Mouse (Mus musculus) lung, postnatal 0 days (tissue): ENCODE results near the gene Tbl1xr1. TPM values are rescaled to one million over a fixed set of nuclear protein-coding genes. Genes with fewer than 3 reads are reported as not detected.

ENCODE experiments used
- ATAC-seq: fragments of 200-750 bp; cut with Nextera tagmentation; 2 replicates; pipeline ENCODE4 v1.8.0; 2017; ENCODE audit warnings: moderate library complexity
- DNase-seq: peaks from one replicate; pipeline ENCODE4 v3.0.0-alpha.2; 2016; ENCODE audit warnings: low spot score
- H3K27ac ChIP-seq: fragments of 300-500 bp; sonication (generic); 2 replicates; pipeline ENCODE4 v1.5.1; 2014; ENCODE audit warnings: antibody characterized with exemption, mild to moderate bottlenecking, low read length, mixed read lengths
- H3K27me3 ChIP-seq: fragments of 300-500 bp; sonication (generic); replicated peaks from 2 replicates; pipeline ENCODE4 v1.6.1; 2014; ENCODE audit warnings: low read length, mixed read lengths; ENCODE audit not compliant: insufficient read depth
- H3K36me3 ChIP-seq: fragments of 300-500 bp; sonication (generic); 2 replicates; pipeline ENCODE4 v1.6.1; 2014; ENCODE audit warnings: low read length, mixed read lengths; ENCODE audit not compliant: insufficient read depth
- H3K4me1 ChIP-seq: fragments of 300-500 bp; sonication (generic); 2 replicates; pipeline ENCODE4 v1.6.1; 2014; ENCODE audit warnings: antibody characterized with exemption, low read depth, low read length, mixed read lengths; ENCODE audit not compliant: insufficient read depth
- H3K4me2 ChIP-seq: fragments of 300-500 bp; sonication (generic); replicated peaks from 2 replicates; pipeline ENCODE4 v1.6.1; 2014; ENCODE audit warnings: low read depth, mild to moderate bottlenecking, low read length, moderate library complexity, mixed read lengths
- H3K4me3 ChIP-seq: fragments of 300-500 bp; sonication (generic); 2 replicates; pipeline ENCODE4 v1.5.1; 2014; ENCODE audit warnings: low read depth, low read length
- H3K9ac ChIP-seq: fragments of 300-500 bp; sonication (generic); replicated peaks from 2 replicates; pipeline ENCODE4 v1.6.1; 2014; ENCODE audit warnings: low read depth, mild to moderate bottlenecking
- H3K9me3 ChIP-seq: fragments of 300-500 bp; sonication (generic); 2 replicates; pipeline ENCODE4 v1.6.1; 2016; ENCODE audit warnings: low read length, mixed read lengths
- CTCF ChIP-seq: IDR thresholded peaks from 2 replicates; pipeline ENCODE4 v1.5.1; 2016; ENCODE audit warnings: antibody characterized with exemption, mild to moderate bottlenecking
- EP300 ChIP-seq: IDR thresholded peaks from 2 replicates; pipeline ENCODE4 v1.6.1; 2016; ENCODE audit warnings: antibody characterized with exemption, mild to moderate bottlenecking, control low read depth
- WGBS: fragments of 180-500 bp; shearing (Covaris S2); extraction: QIAGEN DNeasy Blood & Tissue Kit; methylation state at CpG from one replicate; pipeline ENCODE4 v1.1.7; 2014; 5-methylcytosine and 5-hydroxymethylcytosine counted together
- polyA plus RNA-seq: library from polyadenylated mRNA; unstranded; fragments of >200 nt; fragmentation: Nextera tagmentation; extraction: Ambion mirVana; gene quantifications from 2 replicates; pipeline ENCODE4 v1.2.1, GENCODE M21; 2015

Gene Tbl1xr1
- polyA plus RNA-seq, 1 experiment from 2014 or later = 9.6 TPM

GRCm38 (mm10) chr3:22116188-22116587 lies 39.7 kb downstream of the Tbl1xr1 start:
- peaks cover 5% of the 10 kb centered on the region; the same call in 1 of the 2 replicates for H3K4me1 ChIP-seq
- no peaks in the 10 kb centered on the region for H3K27me3 ChIP-seq
- H3K4me2 ChIP-seq = no peak overlapping the region
- ATAC-seq (no peak), DNase-seq (no peak)
- no peaks in the 10 kb centered on the region for H3K36me3 ChIP-seq
- no peak overlapping the region for H3K9ac ChIP-seq
- 70% methylated on average over 1 of the region's 1 CpGs for WGBS
- TF ChIP-seq EP300 = no peak
- TF ChIP-seq CTCF = no peak
- no peak overlapping the region for H3K27ac ChIP-seq
- no peaks in the 10 kb centered on the region for H3K9me3 ChIP-seq
- H3K4me3 ChIP-seq = no peak overlapping the region

DNA sequence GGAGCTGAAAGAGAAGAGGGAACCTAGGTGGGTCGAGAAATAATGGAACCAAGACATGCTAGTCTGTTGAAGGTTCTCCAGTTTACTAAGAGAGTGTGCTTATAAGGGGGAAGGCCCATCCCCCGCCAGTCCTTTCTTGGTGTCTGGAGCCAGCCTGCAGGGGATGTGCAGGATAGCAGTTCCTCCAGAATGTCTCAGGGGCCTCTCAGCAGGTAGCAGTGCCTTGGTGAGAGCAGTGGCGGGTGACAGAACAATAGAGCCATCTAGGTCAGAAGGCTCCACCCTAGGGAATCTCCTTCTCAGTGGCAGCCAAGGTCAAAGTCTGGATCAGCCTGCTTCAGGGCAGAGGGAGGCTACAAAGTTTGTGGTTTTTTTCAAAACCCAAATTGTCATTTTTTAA lies 45.3 kb downstream of the Tbl1xr1 start:
- ATAC-seq (no peak), DNase-seq (no peak)
- no peak for TF ChIP-seq EP300
- no peak for TF ChIP-seq CTCF
- Histone ChIP-seq H3K9ac (no peak overlapping the region), H3K27me3 (no peaks in the 10 kb centered on the region), H3K9me3 (no peaks in the 10 kb centered on the region), H3K36me3 (no peaks in the 10 kb centered on the region), H3K4me3 (no peak overlapping the region), H3K4me2 (no peak overlapping the region), H3K4me1 (0 out of 2 replicates have a peak, but pooled peaks cover 7% of the 10 kb centered on the region), H3K27ac (no peak overlapping the region)
- WGBS = 54% methylated on average over 3 of the region's 3 CpGs

DNA sequence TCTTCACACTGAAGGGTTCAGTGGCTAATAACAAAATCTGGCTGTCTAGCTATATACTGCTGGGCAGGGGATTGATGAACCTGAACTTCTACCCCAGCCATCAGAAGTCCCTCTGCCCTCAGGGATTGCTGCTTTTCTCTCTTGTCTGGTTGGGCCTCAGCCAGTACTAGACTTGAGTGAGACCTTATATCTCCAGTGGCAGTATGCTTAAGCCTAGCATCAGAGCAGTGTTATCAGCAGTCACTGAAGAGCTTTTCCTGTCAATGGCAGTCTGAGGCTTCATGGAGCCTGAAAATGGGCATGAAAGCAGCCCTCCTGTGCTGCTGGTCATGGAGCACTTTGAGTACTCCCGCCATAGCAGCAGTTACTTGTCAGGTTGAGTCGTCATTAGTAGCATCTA lies 46.7 kb downstream of the Tbl1xr1 start:
- ATAC-seq = no peak
- TF ChIP-seq EP300 (no peak), CTCF (no peak)
- 62% methylated on average over 2 of the region's 2 CpGs for WGBS

GRCm38 (mm10) chr3:22126251-22126826 lies 49.9 kb downstream of the Tbl1xr1 start:
- DNase-seq = no peak
- no peak overlapping the region for H3K4me3 ChIP-seq
- no peak overlapping the region for H3K9ac ChIP-seq
- no peak for ATAC-seq
- no peaks in the 10 kb centered on the region for H3K9me3 ChIP-seq
- H3K4me2 ChIP-seq = no peak overlapping the region
- no peaks in the 10 kb centered on the region for H3K36me3 ChIP-seq
- H3K4me1 ChIP-seq = 0 out of 2 replicates have a peak, but pooled peaks cover 7% of the 10 kb centered on the region
- no peak overlapping the region for H3K27ac ChIP-seq
- WGBS = 67% methylated on average over 5 of the region's 5 CpGs
- H3K27me3 ChIP-seq = no peaks in the 10 kb centered on the region
- TF ChIP-seq CTCF (no peak), EP300 (no peak)

More for the DNA sequence above, 46.7 kb downstream of the Tbl1xr1 start:
- no peaks in the 10 kb centered on the region for H3K9me3 ChIP-seq
- no peak overlapping the region for H3K4me2 ChIP-seq
- no peaks in the 10 kb centered on the region for H3K27me3 ChIP-seq
- no peaks in the 10 kb centered on the region for H3K36me3 ChIP-seq
- H3K9ac ChIP-seq = no peak overlapping the region
- 0 out of 2 replicates have a peak, but pooled peaks cover 7% of the 10 kb centered on the region for H3K4me1 ChIP-seq
- no peak for DNase-seq
- H3K4me3 ChIP-seq = no peak overlapping the region
- no peak overlapping the region for H3K27ac ChIP-seq

DNA sequence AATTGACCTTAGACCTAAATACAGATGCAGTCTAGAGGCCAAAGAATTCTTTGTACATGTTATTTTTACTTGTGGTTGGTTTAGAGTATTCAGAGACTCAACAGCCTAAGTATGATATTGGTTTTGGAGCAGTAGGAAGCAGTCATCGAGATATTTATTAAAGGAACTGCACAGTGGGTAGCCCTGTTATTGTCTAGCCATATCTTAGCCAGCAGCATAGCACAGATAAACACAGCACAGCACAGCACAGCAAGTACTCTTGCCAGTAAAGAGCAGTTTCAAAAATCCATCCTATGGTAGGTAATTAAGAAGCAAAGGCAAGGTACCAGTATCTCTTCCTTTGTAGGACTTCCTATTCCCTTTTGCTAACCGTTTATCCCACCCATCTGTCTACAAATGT lies 54.8 kb downstream of the Tbl1xr1 start:
- no peaks in the 10 kb centered on the region for H3K27me3 ChIP-seq
- H3K27ac ChIP-seq = no peak overlapping the region
- H3K4me1 ChIP-seq = no peaks in the 10 kb centered on the region
- TF ChIP-seq CTCF (no peak), EP300 (no peak)
- H3K4me2 ChIP-seq = no peak overlapping the region
- H3K4me3 ChIP-seq = no peak overlapping the region
- no peak overlapping the region for H3K9ac ChIP-seq
- DNase-seq (no peak), ATAC-seq (no peak)
- whole genome bisulfite sequencing = 89% methylated on average over 2 of the region's 2 CpGs
- no peaks in the 10 kb centered on the region for H3K36me3 ChIP-seq
- H3K9me3 ChIP-seq = no peaks in the 10 kb centered on the region

GRCm38 (mm10) chr3:22133626-22134025 lies 57.2 kb downstream of the Tbl1xr1 start:
- no peaks in the 10 kb centered on the region for H3K27me3 ChIP-seq
- no peaks in the 10 kb centered on the region for H3K36me3 ChIP-seq
- H3K4me1 ChIP-seq = no peaks in the 10 kb centered on the region
- ATAC-seq (no peak), DNase-seq (no peak)
- TF ChIP-seq CTCF = no peak
- no peak overlapping the region for H3K4me3 ChIP-seq
- H3K4me2 ChIP-seq = no peak overlapping the region
- H3K27ac ChIP-seq = no peak overlapping the region
- 83% methylated on average over 7 of the region's 7 CpGs for WGBS
- no peak overlapping the region for H3K9ac ChIP-seq
- no peaks in the 10 kb centered on the region for H3K9me3 ChIP-seq
